Mouse (Mus musculus): ENCODE measurements around the gene D430041D05Rik. TPM values are rescaled to one million over a fixed set of nuclear protein-coding genes. Genes with fewer than 3 reads are reported as not detected.

D430041D05Rik gene
- polyA plus RNA-seq, 1 experiment from 2014 or later, result 0.97 TPM

DNA sequence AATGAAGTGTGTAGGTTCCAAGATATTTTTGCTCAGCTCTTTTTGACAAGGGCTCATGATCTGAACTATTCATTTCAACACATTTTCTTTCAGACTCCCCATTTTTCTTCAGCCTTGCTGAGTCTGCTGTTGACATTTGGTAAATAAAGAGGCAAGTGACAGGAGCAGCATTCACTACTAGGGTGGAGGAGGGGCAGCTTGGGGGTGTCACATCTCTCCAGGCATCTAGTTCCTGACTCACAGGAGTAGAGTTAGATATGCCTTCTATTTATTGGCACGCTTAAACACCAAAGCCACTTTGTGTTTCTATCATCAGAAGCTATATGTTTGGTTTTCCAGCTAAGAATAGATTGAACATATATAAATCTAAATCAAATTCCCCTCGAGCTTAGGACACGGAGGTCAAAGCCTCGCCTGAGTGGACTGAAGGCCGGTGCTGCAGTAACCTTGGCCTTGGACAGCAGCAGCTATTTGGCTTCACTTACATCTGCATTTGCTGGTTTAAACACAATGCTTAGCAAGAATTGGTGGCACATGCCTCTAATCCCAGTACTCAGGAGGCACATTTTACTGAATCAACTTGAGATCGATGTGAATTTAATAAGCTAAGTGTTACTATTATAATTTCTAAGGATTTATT is 12.0 kb downstream of the D430041D05Rik start:
- ATAC-seq (ENCODE audit: insufficient number of reproducible peaks, low FRiP score, low TSS enrichment, low read depth), result no peak
- 90% methylated on average over 6 of the region's 6 CpGs for WGBS

GRCm38 (mm10) chr2:104395961-104396360 is 14.9 kb downstream of the D430041D05Rik start:
- Histone ChIP-seq H3K4me3 (ENCODE audit: low read depth, low read length) (no peak overlapping the region), H3K36me3 (ENCODE audit: control insufficient read depth, insufficient read depth, low read length) (no peaks in the 10 kb centered on the region), H3K27ac (replicated peaks; ENCODE audit: low read depth, low read length) (no peak overlapping the region), H3K9me3 (ENCODE audit: control insufficient read depth, low read length) (no peaks in the 10 kb centered on the region), H3K4me1 (ENCODE audit: control insufficient read depth, insufficient read depth, low read length) (no peaks in the 10 kb centered on the region), H3K4me2 (ENCODE audit: low read depth, severe bottlenecking) (no peak overlapping the region), H3K27me3 (ENCODE audit: control insufficient read depth, insufficient read depth, low read length) (no peaks in the 10 kb centered on the region), H3K9ac (ENCODE audit: low read length) (no peak overlapping the region)
- 81% methylated on average over 9 of the region's 9 CpGs for WGBS
- no peak for DNase-seq (ENCODE audit: low spot score)
- ATAC-seq (ENCODE audit: insufficient number of reproducible peaks, low FRiP score, low TSS enrichment, low read depth), result no peak

More for the DNA sequence above, 12.0 kb downstream of the D430041D05Rik start:
- Histone ChIP-seq H3K27ac (replicated peaks; ENCODE audit: low read depth, low read length) (no peak overlapping the region), H3K9me3 (ENCODE audit: control insufficient read depth, low read length) (no peaks in the 10 kb centered on the region), H3K36me3 (ENCODE audit: control insufficient read depth, insufficient read depth, low read length) (no peaks in the 10 kb centered on the region), H3K4me3 (ENCODE audit: low read depth, low read length) (no peak overlapping the region), H3K4me1 (ENCODE audit: control insufficient read depth, insufficient read depth, low read length) (no peaks in the 10 kb centered on the region), H3K27me3 (ENCODE audit: control insufficient read depth, insufficient read depth, low read length) (no peaks in the 10 kb centered on the region), H3K9ac (ENCODE audit: low read length) (no peak overlapping the region), H3K4me2 (ENCODE audit: low read depth, severe bottlenecking) (no peak overlapping the region)
- DNase-seq (ENCODE audit: low spot score), result no peak

GRCm38 (mm10) chr2:104394769-104395168 is 16.0 kb downstream of the D430041D05Rik start:
- Histone ChIP-seq H3K36me3 (ENCODE audit: control insufficient read depth, insufficient read depth, low read length) (no peaks in the 10 kb centered on the region), H3K4me1 (ENCODE audit: control insufficient read depth, insufficient read depth, low read length) (no peaks in the 10 kb centered on the region), H3K9me3 (ENCODE audit: control insufficient read depth, low read length) (no peaks in the 10 kb centered on the region), H3K27me3 (ENCODE audit: control insufficient read depth, insufficient read depth, low read length) (no peaks in the 10 kb centered on the region), H3K9ac (ENCODE audit: low read length) (no peak overlapping the region), H3K27ac (replicated peaks; ENCODE audit: low read depth, low read length) (no peak overlapping the region), H3K4me3 (ENCODE audit: low read depth, low read length) (no peak overlapping the region), H3K4me2 (ENCODE audit: low read depth, severe bottlenecking) (no peak overlapping the region)
- DNase-seq (ENCODE audit: low spot score), result no peak
- 70% methylated on average over 2 of the region's 2 CpGs for WGBS
- ATAC-seq (ENCODE audit: insufficient number of reproducible peaks, low FRiP score, low TSS enrichment, low read depth), result no peak

- no peaks in the 10 kb centered on the region for H3K4me1 ChIP-seq (ENCODE audit: control insufficient read depth, insufficient read depth, low read length)
- H3K27ac ChIP-seq (replicated peaks; ENCODE audit: low read depth, low read length), result no peak overlapping the region
- no peaks in the 10 kb centered on the region for H3K36me3 ChIP-seq (ENCODE audit: control insufficient read depth, insufficient read depth, low read length)
- H3K4me2 ChIP-seq (ENCODE audit: low read depth, severe bottlenecking), result no peak overlapping the region
- WGBS, result 72% methylated on average over 4 of the region's 4 CpGs
- no peaks in the 10 kb centered on the region for H3K27me3 ChIP-seq (ENCODE audit: control insufficient read depth, insufficient read depth, low read length)
- H3K9me3 ChIP-seq (ENCODE audit: control insufficient read depth, low read length), result no peaks in the 10 kb centered on the region
- no peak overlapping the region for H3K4me3 ChIP-seq (ENCODE audit: low read depth, low read length)
- ATAC-seq (ENCODE audit: insufficient number of reproducible peaks, low FRiP score, low TSS enrichment, low read depth), result no peak
- no peak overlapping the region for H3K9ac ChIP-seq (ENCODE audit: low read length)
- no peak for DNase-seq (ENCODE audit: low spot score)
These were observed 18.0 kb downstream of the D430041D05Rik start for GRCm38 (mm10) chr2:104392700-104393312.

DNA sequence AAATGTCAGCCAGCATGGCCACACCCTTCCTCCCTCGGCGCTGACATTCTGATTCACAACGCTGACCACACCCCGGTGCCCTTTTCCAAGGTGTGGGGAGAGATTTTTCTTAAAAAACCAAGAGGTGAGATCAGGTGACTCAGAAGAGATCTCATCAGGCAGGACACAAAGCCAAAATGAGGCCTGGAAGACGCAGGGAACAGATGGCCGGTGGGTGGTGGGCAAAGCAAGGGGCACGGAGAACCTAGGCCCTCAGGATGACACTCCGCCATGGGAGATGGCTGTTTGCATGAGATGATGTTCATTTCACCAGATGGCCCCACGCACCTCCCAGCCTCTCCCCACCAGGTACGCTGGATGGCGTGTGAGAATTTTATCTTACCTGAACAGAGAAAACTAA is 21.6 kb downstream of the D430041D05Rik start:
- Histone ChIP-seq H3K27ac (replicated peaks; ENCODE audit: low read depth, low read length) (no peak overlapping the region), H3K9ac (ENCODE audit: low read length) (no peak overlapping the region)
- 88% methylated on average over 11 of the region's 11 CpGs for WGBS

GRCm38 (mm10) chr2:104385941-104386340 is 24.9 kb downstream of the D430041D05Rik start:
- WGBS, result 93% methylated on average over 2 of the region's 2 CpGs

More for the DNA sequence above, 21.6 kb downstream of the D430041D05Rik start:
- Histone ChIP-seq H3K27me3 (ENCODE audit: control insufficient read depth, insufficient read depth, low read length) (no peaks in the 10 kb centered on the region), H3K4me2 (ENCODE audit: low read depth, severe bottlenecking) (no peak overlapping the region), H3K36me3 (ENCODE audit: control insufficient read depth, insufficient read depth, low read length) (no peaks in the 10 kb centered on the region), H3K4me3 (ENCODE audit: low read depth, low read length) (no peak overlapping the region), H3K4me1 (ENCODE audit: control insufficient read depth, insufficient read depth, low read length) (no peaks in the 10 kb centered on the region), H3K9me3 (ENCODE audit: control insufficient read depth, low read length) (no peaks in the 10 kb centered on the region)
- DNase-seq (ENCODE audit: low spot score) (no peak), ATAC-seq (ENCODE audit: insufficient number of reproducible peaks, low FRiP score, low TSS enrichment, low read depth) (no peak)

DNA sequence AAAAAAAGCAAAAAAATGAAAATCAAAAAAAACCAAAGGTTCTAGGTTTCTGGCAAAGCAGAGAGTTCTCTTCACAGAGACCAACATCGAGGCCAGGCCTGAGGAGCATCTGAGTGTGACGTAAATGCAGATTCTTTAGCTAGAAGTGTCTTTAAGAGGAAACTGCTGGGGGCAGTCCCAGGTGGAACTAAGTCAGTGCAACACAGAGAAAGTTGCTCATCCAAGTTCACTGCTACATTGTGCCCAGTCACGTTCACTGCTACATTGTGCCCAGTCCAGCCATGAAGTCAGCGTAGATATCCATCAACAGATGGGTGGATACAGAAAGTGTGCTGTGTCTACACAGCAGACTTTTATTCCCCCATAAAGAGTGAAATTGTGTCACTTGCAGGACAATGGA is 27.2 kb downstream of the D430041D05Rik start:
- Histone ChIP-seq H3K4me1 (ENCODE audit: control insufficient read depth, insufficient read depth, low read length) (no peaks in the 10 kb centered on the region), H3K9ac (ENCODE audit: low read length) (no peak overlapping the region), H3K27ac (replicated peaks; ENCODE audit: low read depth, low read length) (no peak overlapping the region), H3K4me2 (ENCODE audit: low read depth, severe bottlenecking) (no peak overlapping the region), H3K36me3 (ENCODE audit: control insufficient read depth, insufficient read depth, low read length) (no peaks in the 10 kb centered on the region), H3K4me3 (ENCODE audit: low read depth, low read length) (no peak overlapping the region), H3K27me3 (ENCODE audit: control insufficient read depth, insufficient read depth, low read length) (no peaks in the 10 kb centered on the region), H3K9me3 (ENCODE audit: control insufficient read depth, low read length) (no peaks in the 10 kb centered on the region)
- DNase-seq (ENCODE audit: low spot score) (no peak), ATAC-seq (ENCODE audit: insufficient number of reproducible peaks, low FRiP score, low TSS enrichment, low read depth) (no peak)
- WGBS, result 90% methylated on average over 4 of the region's 4 CpGs

More at GRCm38 (mm10) chr2:104385941-104386340, 24.9 kb downstream of the D430041D05Rik start:
- Histone ChIP-seq H3K4me3 (ENCODE audit: low read depth, low read length) (no peak overlapping the region), H3K4me1 (ENCODE audit: control insufficient read depth, insufficient read depth, low read length) (no peaks in the 10 kb centered on the region), H3K9ac (ENCODE audit: low read length) (no peak overlapping the region), H3K27me3 (ENCODE audit: control insufficient read depth, insufficient read depth, low read length) (no peaks in the 10 kb centered on the region), H3K9me3 (ENCODE audit: control insufficient read depth, low read length) (no peaks in the 10 kb centered on the region), H3K27ac (replicated peaks; ENCODE audit: low read depth, low read length) (no peak overlapping the region), H3K36me3 (ENCODE audit: control insufficient read depth, insufficient read depth, low read length) (no peaks in the 10 kb centered on the region), H3K4me2 (ENCODE audit: low read depth, severe bottlenecking) (no peak overlapping the region)
- DNase-seq (ENCODE audit: low spot score), result no peak
- ATAC-seq (ENCODE audit: insufficient number of reproducible peaks, low FRiP score, low TSS enrichment, low read depth), result no peak

DNA sequence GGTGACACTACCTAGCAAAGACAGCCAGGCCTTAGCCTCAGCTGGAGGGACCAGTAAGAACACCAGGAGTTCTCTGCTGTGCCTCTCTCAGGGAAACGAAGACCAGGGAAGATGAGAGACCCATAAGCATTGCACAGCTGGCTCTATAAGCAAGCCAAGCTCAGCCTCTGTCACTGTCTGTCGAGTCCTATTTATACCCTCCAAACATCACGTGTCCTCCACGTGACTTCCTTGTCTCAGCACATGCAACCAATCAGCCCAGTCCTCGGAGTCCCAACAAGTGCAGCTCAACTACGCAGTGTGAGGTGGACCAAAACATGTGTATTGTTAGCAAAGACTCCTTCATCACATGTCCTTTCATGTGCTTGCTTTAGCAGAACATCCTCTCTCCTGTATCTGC is 28.0 kb downstream of the D430041D05Rik start:
- DNase-seq (ENCODE audit: low spot score), result no peak
- Histone ChIP-seq H3K9ac (ENCODE audit: low read length) (no peak overlapping the region), H3K36me3 (ENCODE audit: control insufficient read depth, insufficient read depth, low read length) (no peaks in the 10 kb centered on the region), H3K27ac (replicated peaks; ENCODE audit: low read depth, low read length) (no peak overlapping the region), H3K4me3 (ENCODE audit: low read depth, low read length) (no peak overlapping the region), H3K4me2 (ENCODE audit: low read depth, severe bottlenecking) (no peak overlapping the region), H3K9me3 (ENCODE audit: control insufficient read depth, low read length) (no peaks in the 10 kb centered on the region), H3K27me3 (ENCODE audit: control insufficient read depth, insufficient read depth, low read length) (no peaks in the 10 kb centered on the region), H3K4me1 (ENCODE audit: control insufficient read depth, insufficient read depth, low read length) (no peaks in the 10 kb centered on the region)
- no peak for ATAC-seq (ENCODE audit: insufficient number of reproducible peaks, low FRiP score, low TSS enrichment, low read depth)
- WGBS, result 87% methylated on average over 6 of the region's 6 CpGs
